Mouse (Mus musculus) gastrocnemius, adult 8-10 months (tissue): ENCODE results near the gene C2cd4d. TPM values are rescaled to one million over a fixed set of nuclear protein-coding genes. Genes with fewer than 3 reads are reported as not detected.

Experiments
- DNase-seq, 2 experiments: peaks; one replicate each; pipeline ENCODE4 v3.0.0; 2022; ENCODE audit warnings: low spot score in 2 of 2
- total RNA-seq, 4 experiments: library from RNA; stranded (reverse); gene quantifications; 2 replicates each; pipeline ENCODE4 v1.2.4; 2022

C2cd4d gene
- not detected for total RNA-seq

GRCm38 (mm10) chr3:94362138-94362537 lies at the start of gene C2cd4d:
Gene C2cd4d (plus strand): TSS chr3:94362438.
- DNase-seq: no peak

GRCm38 (mm10) chr3:94328681-94329080 lies 33.6 kb upstream of the C2cd4d start:
- no peak for DNase-seq

- DNase-seq: no peak
These were observed 27.8 kb upstream of the C2cd4d start for GRCm38 (mm10) chr3:94334442-94334841.

DNA sequence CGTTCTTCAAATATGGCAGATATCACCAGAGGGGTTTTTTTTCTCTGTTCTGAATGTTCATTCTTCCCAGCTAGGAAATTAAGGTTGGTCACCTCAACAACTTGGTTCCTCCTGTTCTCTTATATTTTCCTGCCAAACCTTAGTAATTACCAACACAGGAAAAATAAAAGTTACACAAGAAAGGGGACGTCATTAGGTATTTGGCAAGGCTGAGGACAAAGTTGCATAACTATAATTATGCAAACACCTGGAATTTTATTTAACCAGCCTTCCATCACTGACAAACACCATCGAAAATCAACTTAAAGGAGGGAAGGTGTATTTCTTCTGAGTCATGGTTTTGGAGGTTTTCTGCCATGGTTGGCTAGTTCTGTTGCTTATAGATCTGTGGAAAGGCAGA lies 23.7 kb upstream of the C2cd4d start:
- DNase-seq: no peak

DNA sequence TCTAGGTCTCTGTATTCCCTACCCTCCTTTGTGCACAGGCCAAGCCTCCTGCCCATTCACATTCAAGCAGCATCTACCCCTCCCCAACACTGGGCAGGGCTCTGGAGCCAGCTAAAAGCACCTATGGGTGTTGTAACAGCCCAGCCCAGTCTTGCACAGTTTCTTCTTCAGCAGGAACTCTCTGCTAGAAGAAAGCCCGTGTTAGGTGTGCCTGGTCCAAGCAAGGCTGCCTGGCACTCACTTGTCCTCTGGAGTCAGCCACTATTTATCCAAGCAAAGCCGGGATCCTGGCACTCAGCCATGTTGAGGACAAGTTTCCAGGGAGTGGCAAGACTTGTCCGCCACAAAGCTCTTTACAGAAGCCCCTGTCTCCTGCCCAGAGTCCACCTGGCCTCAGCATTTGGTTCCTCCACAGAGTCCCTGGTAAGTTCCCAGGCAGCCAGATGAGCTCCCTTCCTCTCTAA lies 20.2 kb upstream of the C2cd4d start, which contains the start of gene Them5:
TSS of gene Them5 (plus strand) at position 141 of the 464 bp plus-strand sequence.
- DNase-seq: no peak

- DNase-seq: no peak
These were observed 19.7 kb upstream of the C2cd4d start for GRCm38 (mm10) chr3:94342552-94342951.

DNA sequence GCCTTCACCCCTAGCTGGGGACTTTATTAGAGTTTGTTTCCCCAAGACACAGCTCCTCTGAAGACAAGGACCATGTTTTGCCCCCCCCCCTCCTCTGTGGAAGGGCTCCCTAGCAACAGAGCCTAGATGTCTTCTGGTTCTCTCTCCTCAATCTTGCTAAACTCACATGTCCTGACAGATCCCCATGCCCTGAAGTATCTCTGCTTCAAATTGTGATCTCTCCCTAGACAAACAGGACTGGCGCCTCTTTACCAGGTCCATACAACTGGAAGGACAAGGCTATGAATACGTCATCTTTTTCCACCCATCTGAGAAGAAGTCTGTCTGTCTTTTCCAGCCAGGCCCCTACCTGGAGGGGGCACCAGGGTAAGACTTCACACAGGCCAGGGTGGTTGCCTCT lies 18.1 kb upstream of the C2cd4d start:
- DNase-seq: no peak

GRCm38 (mm10) chr3:94344897-94345296 lies 17.3 kb upstream of the C2cd4d start:
- DNase-seq: no peak

DNA sequence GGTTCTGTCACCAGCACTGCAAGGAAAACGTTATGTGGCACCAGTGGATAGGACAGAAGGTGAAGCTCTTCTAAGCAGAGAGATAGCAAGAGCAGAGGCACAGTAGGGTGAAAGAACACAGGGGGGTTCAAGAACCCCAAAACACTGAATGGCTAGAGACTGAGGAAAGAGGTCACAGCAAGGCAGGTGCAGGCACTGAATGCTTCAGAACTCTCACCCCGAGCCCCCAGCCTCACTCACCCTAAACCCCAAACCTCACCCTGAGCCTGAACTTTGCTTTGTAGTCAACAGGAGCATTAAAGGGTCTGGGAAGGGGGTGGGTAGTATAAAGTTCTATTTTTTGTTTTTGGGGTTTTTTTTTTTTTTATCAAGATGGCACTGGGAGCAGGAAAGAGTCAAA lies 14.1 kb upstream of the C2cd4d start:
- DNase-seq: no peak

DNA sequence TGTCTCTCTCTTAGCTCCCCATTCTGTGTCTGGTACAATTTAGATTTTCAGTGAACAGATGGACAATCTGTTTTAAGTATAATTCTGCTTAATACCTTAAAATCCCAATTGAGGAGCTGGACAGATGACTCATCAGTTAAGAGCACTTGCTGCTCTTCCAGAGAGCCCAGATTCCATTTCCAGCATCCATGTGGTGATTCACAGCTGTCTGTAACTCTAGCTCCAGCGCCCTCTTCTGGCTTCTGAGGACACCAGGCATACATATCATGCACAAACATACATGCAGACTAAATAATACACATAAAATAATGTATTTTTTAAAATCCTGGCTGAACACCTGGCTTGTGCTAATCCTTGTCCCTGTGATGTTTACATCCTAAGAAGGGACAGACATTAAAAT lies 1.4 kb upstream of the C2cd4d start:
- DNase-seq: no peak

- peak; percentile 24 to 35 for DNase-seq
These were observed 1.3 kb downstream of the C2cd4d start for GRCm38 (mm10) chr3:94363291-94364153.

DNA sequence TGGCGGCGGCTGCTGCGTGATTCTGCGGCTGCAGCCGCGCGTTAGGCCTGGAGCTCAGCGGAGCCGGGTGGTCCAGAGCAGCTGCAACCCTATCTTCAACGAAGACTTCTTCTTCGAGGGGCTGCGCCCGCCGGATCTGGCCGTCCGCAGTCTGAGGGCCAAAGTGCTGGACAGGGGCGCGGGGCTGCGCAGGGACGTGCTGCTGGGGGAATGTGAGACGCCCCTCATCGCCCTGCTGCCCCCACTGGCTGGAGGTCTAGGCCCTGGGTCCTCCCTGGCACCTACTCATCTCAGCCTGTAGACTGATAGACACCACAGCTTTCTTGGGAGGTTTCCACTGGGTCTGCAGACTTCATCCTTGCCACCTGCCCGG lies 1.9 kb downstream of the C2cd4d start:
- no peak for DNase-seq

- peak; percentile 47 to 55 for DNase-seq
These were observed 4.5 kb downstream of the C2cd4d start for GRCm38 (mm10) chr3:94366761-94367160.

- DNase-seq: no peak
These were observed 5.3 kb downstream of the C2cd4d start for GRCm38 (mm10) chr3:94367511-94367910.

DNA sequence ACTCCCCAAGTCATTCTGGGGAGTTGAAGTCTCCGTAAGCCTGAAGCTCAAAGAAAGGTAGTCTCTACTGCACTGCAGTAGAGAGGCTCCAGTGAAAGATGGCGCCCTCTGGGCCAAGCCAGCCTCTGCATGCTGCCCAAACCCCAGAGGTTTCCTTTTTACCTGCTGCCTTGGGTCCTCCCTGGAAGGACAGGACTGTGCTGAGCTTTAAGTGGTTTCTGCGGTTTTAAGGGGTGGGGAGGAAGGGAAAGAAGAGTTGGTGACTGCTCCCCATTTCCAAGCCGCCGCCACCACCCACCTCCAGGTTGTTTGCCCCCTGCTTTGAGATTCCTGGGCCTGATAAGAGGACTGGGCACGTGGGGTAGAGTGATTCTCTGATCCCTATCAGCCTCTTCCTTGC lies 6.4 kb downstream of the C2cd4d start:
- no peak for DNase-seq

GRCm38 (mm10) chr3:94369709-94370108 lies 7.5 kb downstream of the C2cd4d start:
- DNase-seq: no peak

- DNase-seq: peak; percentile 76 to 91
These were observed 9.4 kb downstream of the C2cd4d start for GRCm38 (mm10) chr3:94371637-94372036.

DNA sequence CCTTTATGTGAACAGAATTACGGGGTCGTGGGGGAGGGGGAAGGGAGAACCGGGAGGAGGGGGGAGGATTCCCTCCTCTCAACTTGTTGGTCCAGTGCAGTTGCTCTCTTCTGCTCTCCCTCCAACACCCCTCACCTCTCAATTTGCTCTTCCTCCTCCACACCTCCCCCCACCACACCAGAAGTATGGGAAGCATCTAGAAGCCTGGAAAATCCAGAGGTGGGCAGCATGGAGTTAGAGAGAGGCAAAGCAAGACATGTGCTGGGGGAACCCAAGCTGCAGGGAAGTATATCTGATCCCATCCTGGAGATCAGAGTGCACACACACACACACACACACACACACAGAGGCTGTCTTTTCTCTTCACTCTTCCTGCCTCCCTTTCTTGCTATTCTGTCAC lies 9.8 kb downstream of the C2cd4d start:
- DNase-seq: no peak

GRCm38 (mm10) chr3:94372641-94373040 lies 10.4 kb downstream of the C2cd4d start, which contains the start of gene Rorc:
Gene Rorc (plus strand): TSS chr3:94372794.
- peak; percentile 49 to 75 for DNase-seq

DNA sequence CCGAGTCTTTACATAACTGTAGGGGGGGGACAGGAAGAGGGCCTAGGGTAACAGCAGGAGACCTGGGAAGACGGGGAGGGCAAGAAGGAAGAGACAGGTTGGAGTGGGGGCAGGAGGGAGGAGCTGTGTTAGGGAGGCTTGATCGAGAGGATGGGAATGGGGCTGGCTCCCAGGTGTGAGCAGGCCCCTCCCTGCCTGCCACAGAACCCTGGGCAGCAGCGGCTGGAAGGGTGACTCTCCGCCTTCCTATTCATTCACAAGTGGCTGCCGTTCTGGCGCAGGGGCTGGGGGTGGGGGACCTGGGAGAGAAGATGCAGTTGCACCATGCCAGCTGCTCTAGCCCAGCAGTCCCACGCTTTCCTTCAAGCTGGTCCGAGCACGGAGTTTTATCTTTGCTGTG lies 10.9 kb downstream of the C2cd4d start:
- no peak for DNase-seq

- peak; percentile 65 to 83 for DNase-seq
These were observed 11.4 kb downstream of the C2cd4d start for GRCm38 (mm10) chr3:94373597-94374011.

DNA sequence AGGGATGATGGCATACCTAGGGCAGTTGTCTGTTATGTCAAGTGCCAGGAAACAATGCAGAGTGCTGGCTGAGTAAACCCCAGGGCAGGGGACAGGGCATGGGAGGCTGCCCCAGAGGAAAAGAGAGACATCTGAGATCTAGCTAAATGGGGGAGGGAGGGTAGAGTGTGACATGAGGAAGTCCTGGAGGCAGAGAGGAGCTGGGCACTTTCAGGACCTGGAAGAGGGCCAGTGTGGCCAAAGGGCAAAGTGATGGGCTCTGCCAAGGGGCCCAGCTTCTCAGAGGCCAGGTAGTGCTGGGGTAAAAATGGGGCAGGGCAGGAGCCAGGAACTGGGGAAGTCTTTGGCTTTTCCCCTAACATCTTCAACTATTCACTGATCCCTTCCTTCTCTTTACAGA lies 12.4 kb downstream of the C2cd4d start:
- DNase-seq: peak in 1 of 2 experiments; percentile 54

GRCm38 (mm10) chr3:94375146-94375545 lies 12.9 kb downstream of the C2cd4d start:
- no peak for DNase-seq
